Mouse (Mus musculus): ENCODE measurements around the gene Slc8a3. TPM values are rescaled to one million over a fixed set of nuclear protein-coding genes. Genes with fewer than 3 reads are reported as not detected.

Slc8a3 gene
- total RNA-seq, 2 experiments from 2014 or later = 23.4 to 24.2 TPM

- DNase-seq (ENCODE audit: extremely low spot score in 1 of 2, low spot score in 2 of 2) = no peak
- no peak overlapping the region for H3K4me3 ChIP-seq
- intact Hi-C loops (cut with DNase I) = no loop called here
- no peak for TF ChIP-seq CTCF (IDR thresholded peaks at IDR 0.05)
- no peak overlapping the region for H3K27ac ChIP-seq
Measured at GRCm38 (mm10) chr12:81294613-81295012, 38.4 kb downstream of the Slc8a3 start.

DNA sequence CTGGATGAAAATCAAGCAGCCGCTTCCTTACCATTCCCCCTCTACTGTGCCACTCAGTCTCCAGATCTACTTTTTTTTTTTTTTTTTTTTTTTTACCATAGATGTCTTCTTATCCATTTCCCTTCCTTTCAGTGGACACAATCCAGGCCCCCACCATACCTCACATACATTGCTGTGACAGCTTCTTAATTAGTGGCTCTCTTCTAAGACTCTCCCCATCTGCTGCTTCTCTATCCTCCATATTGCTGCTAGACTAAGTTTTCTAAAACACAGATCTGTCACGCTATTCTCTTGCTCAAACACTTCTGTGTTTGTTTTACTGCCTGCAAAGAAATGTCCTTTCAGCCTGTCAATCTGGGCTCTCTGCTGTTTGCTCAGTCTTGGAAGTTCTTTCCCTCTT, 54.9 kb downstream of the Slc8a3 start:
- intact Hi-C loops (cut with DNase I) = no loop called here
- no peak overlapping the region for H3K27ac ChIP-seq
- TF ChIP-seq CTCF (IDR thresholded peaks at IDR 0.05) = no peak
- no peak for DNase-seq (ENCODE audit: extremely low spot score in 1 of 2, low spot score in 2 of 2)
- no peak overlapping the region for H3K4me3 ChIP-seq

GRCm38 (mm10) chr12:81274616-81275015, 58.4 kb downstream of the Slc8a3 start:
- DNase-seq (ENCODE audit: extremely low spot score in 1 of 2, low spot score in 2 of 2) = no peak
- intact Hi-C loops (cut with DNase I) = no loop called here
- Histone ChIP-seq H3K4me3 (no peak overlapping the region), H3K27ac (no peak overlapping the region)
- TF ChIP-seq CTCF (IDR thresholded peaks at IDR 0.05) = no peak

DNA sequence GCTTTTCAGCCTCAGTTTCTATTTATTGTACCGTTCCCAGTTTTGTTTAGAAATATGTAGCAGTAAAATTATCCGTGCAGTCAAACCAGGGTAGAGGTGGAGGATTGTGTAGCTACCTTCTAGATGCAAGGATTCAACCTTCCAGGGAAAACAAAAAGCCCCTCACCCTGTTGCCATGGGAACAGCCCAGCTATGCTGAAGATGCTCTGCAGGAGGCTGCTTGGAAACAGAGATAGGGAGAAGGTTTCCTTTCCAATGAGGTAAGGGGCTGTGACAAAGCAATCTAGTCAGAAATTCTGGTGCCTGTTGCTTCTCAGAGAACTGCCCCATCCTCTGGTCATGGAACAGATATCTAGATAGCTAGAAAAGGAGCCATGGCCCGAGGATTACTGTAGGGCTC, 59.6 kb downstream of the Slc8a3 start:
- Histone ChIP-seq H3K4me3 (no peak overlapping the region), H3K27ac (no peak overlapping the region)
- intact Hi-C loops (cut with DNase I) = no loop called here
- no peak for TF ChIP-seq CTCF (IDR thresholded peaks at IDR 0.05)
- DNase-seq (ENCODE audit: extremely low spot score in 1 of 2, low spot score in 2 of 2) = no peak

- TF ChIP-seq CTCF (IDR thresholded peaks at IDR 0.05) = no peak
- Histone ChIP-seq H3K27ac (no peak overlapping the region), H3K4me3 (no peak overlapping the region)
- DNase-seq (ENCODE audit: extremely low spot score in 1 of 2, low spot score in 2 of 2) = no peak
- intact Hi-C loops (cut with DNase I) = no loop called here
Measured at GRCm38 (mm10) chr12:81269246-81269645, 63.7 kb downstream of the Slc8a3 start.

DNA sequence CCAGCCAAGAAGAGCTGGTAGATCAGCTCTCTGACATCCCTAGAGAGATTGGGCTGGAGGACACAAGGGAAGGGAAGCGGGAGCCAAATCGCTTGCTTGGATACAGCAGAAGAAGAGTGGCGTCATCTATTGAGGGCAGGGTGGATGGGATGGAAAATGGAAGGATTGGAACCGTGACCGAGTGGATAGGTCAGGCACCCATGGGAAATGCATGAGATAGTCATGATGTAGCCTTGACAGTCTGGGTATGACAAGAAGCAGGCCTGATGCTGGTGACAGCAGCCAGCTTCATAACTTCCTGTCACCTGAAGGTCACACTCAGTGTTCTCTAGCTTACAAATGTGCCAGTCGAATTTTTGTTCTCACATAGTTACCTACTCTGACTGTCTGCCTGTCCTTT, 70.2 kb downstream of the Slc8a3 start:
- DNase-seq (ENCODE audit: extremely low spot score in 1 of 2, low spot score in 2 of 2) = no peak
- TF ChIP-seq CTCF (IDR thresholded peaks at IDR 0.05) = no peak
- intact Hi-C loops (cut with DNase I) = no loop called here
- Histone ChIP-seq H3K4me3 (no peak overlapping the region), H3K27ac (no peak overlapping the region)

DNA sequence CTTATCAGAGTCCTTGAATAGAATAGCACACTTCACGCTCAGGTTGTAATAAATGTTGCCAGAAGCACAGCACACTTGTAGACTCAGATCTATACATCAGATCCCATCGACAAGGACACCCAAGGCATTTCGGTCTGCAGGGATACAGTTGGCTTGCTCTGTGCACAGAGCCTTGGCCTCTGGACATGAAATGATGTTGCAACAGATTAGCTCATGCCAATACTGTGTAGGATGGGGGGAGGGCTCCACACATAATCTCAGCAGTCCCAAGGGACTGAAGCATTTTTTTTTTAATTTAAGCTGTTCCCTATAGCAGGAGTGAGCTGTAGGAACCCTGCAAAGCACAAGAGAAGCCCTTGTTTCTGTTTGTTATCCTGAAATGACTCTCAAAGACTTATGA, 74.8 kb downstream of the Slc8a3 start:
- no peak overlapping the region for H3K27ac ChIP-seq
- no peak for TF ChIP-seq CTCF (IDR thresholded peaks at IDR 0.05)
- intact Hi-C loops (cut with DNase I) = no loop called here
- H3K4me3 ChIP-seq = no peak overlapping the region
- no peak for DNase-seq (ENCODE audit: extremely low spot score in 1 of 2, low spot score in 2 of 2)

GRCm38 (mm10) chr12:81245411-81245810, 87.6 kb downstream of the Slc8a3 start:
- TF ChIP-seq CTCF (IDR thresholded peaks at IDR 0.05) = no peak
- no peak for DNase-seq (ENCODE audit: extremely low spot score in 1 of 2, low spot score in 2 of 2)
- H3K27ac ChIP-seq = no peak overlapping the region
- H3K4me3 ChIP-seq = no peak overlapping the region
- intact Hi-C loops (cut with DNase I) = no loop called here

DNA sequence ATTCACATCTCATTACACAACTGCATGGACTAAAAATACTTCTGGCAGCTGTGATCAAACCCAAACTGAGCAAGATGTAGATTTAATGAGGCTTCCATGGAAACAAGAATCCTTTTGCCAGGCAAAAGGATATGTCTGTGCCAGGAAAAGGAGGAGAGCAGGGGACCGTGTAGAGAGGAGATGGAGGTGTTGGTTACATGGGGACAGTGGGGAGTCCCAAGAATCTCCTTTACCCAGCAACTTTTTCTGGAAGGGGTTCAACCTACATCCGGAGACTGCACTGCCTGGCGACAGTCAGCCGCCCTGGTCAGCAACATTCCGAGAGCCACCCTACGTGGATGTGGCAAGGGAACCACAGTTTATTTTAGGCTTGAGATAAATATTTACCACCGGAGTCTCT, 88.0 kb downstream of the Slc8a3 start:
- intact Hi-C loops (cut with DNase I) = no loop called here
- no peak for TF ChIP-seq CTCF (IDR thresholded peaks at IDR 0.05)
- no peak overlapping the region; the same call in 1 of the 2 replicates for H3K27ac ChIP-seq
- DNase-seq (ENCODE audit: extremely low spot score in 1 of 2, low spot score in 2 of 2) = no peak
- H3K4me3 ChIP-seq = no peak overlapping the region

GRCm38 (mm10) chr12:81244492-81244891, 88.5 kb downstream of the Slc8a3 start:
- intact Hi-C loops (cut with DNase I) = no loop called here
- TF ChIP-seq CTCF (IDR thresholded peaks at IDR 0.05) = no peak
- no peak for DNase-seq (ENCODE audit: extremely low spot score in 1 of 2, low spot score in 2 of 2)
- H3K4me3 ChIP-seq = no peak overlapping the region
- peak overlapping the region; percentile 11; the same call in 1 of the 2 replicates for H3K27ac ChIP-seq

DNA sequence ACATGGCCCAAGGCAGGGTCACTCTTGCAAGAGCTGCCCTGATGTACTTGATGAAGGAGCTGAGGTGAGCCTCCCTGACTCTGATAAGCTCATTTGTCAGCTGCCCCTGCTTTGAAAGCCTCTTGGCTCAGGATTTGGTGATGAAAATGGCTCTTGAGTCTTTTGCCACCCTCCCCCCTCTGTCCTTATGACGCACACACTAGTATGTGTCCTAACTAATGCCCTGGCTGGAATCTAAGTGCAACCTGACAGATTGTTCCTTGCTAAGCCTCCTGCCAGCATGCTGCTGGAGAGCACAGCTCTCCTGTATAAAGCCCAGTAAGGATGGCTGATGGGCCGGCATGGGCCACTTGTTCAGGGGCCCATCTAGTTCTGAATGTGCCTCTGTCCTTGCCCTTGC, 91.3 kb downstream of the Slc8a3 start:
- TF ChIP-seq CTCF (IDR thresholded peaks at IDR 0.05) = no peak
- no peak for DNase-seq (ENCODE audit: extremely low spot score in 1 of 2, low spot score in 2 of 2)
- intact Hi-C loops (cut with DNase I) = no loop called here
- Histone ChIP-seq H3K27ac (no peak overlapping the region), H3K4me3 (no peak overlapping the region)

GRCm38 (mm10) chr12:81241096-81241495, 91.9 kb downstream of the Slc8a3 start:
- TF ChIP-seq CTCF (IDR thresholded peaks at IDR 0.05) = no peak
- Histone ChIP-seq H3K4me3 (no peak overlapping the region), H3K27ac (no peak overlapping the region)
- DNase-seq (ENCODE audit: extremely low spot score in 1 of 2, low spot score in 2 of 2) = no peak
- intact Hi-C loops (cut with DNase I) = no loop called here

- DNase-seq (ENCODE audit: extremely low spot score in 1 of 2, low spot score in 2 of 2) = no peak
- intact Hi-C loops (cut with DNase I) = no loop called here
- Histone ChIP-seq H3K4me3 (no peak overlapping the region), H3K27ac (no peak overlapping the region)
- TF ChIP-seq CTCF (IDR thresholded peaks at IDR 0.05) = no peak
Measured at GRCm38 (mm10) chr12:81237158-81237557, 95.8 kb downstream of the Slc8a3 start.
